1 mouse cellular context compared by ENCODE assay signal in the genomic region with DNA sequence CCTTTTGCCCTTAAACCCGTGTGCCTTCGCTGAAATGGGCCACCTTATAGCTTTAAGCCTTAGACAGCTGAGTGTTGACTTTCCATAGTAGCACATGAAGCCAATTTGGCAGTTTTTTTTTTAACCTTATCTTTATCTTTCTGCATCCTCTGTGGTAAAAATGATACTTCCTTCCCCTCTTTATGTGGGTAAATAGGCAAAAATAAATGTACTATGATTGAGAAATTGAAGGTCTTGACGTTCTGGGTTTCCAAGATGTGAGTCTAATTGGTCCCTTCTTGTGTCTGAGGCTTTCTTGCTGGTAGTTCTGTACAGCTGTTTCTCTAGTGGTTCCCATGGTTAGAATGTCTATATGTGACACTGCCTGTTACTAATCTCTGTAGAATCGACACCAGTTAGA.
TF ChIP-seq lines count a peak whose summit lies in the region.

No protein-coding gene starts in this region.

TF ChIP-seq in MEL, 35 proteins besides CTCF, POLR2A, EP300 and RAD21 (continued from another document):
- TF ChIP-seq GABPA (IDR thresholded peaks at IDR 0.05; ENCODE audit: low read depth, low read length) (no peak), GATA1 (IDR thresholded peaks at IDR 0.05; ENCODE audit: low read depth, low read length) (peak; percentile 93), RCOR1 (IDR thresholded peaks at IDR 0.05; ENCODE audit: low read depth, low read length) (peak; percentile 88), ZNF384 (IDR thresholded peaks at IDR 0.05; ENCODE audit: low read depth, low read length) (peak; percentile 96), MYB (IDR thresholded peaks at IDR 0.05; ENCODE audit: low read depth, low read length) (peak; percentile 69), CHD1 (IDR thresholded peaks at IDR 0.05; ENCODE audit: low read depth, low read length) (no peak), ZMIZ1 (IDR thresholded peaks at IDR 0.05; ENCODE audit: low read depth, low read length) (no peak), MAZ (IDR thresholded peaks at IDR 0.05; ENCODE audit: low read depth, low read length) (no peak), TAL1 (IDR thresholded peaks at IDR 0.05; ENCODE audit: low read length) (no peak), ELF1 (IDR thresholded peaks at IDR 0.05; ENCODE audit: low read depth, low read length) (no peak), E2F4 (IDR thresholded peaks at IDR 0.05; ENCODE audit: borderline replicate concordance, low read depth, low read length) (no peak), ZC3H11A (IDR thresholded peaks at IDR 0.05; ENCODE audit: low read depth, low read length) (no peak), TCF12 (IDR thresholded peaks at IDR 0.05; ENCODE audit: low read depth, low read length) (peak; percentile 70), CHD2 (IDR thresholded peaks at IDR 0.05; ENCODE audit: low read length) (no peak), USF2 (IDR thresholded peaks at IDR 0.05; ENCODE audit: borderline replicate concordance in 1 of 2, insufficient read depth in 1 of 2, low read depth in 1 of 2, low read length in 2 of 2) (no peak), SMC3 (IDR thresholded peaks at IDR 0.05; ENCODE audit: low read depth, low read length) (no peak), HCFC1 (IDR thresholded peaks at IDR 0.05; ENCODE audit: low read depth, low read length) (no peak), MEF2A (IDR thresholded peaks at IDR 0.05; ENCODE audit: extremely low read depth, insufficient replicate concordance, low read depth, low read length, poor library complexity, severe bottlenecking) (peak; percentile 46; the same call in 1 of the 2 replicates), MAX (IDR thresholded peaks at IDR 0.05; ENCODE audit: low read length) (peak; percentile 45; the same call in 1 of the 2 replicates), POLR2AphosphoS5 (IDR thresholded peaks at IDR 0.05; ENCODE audit: borderline replicate concordance, low read depth, low read length) (no peak), MXI1 (IDR thresholded peaks at IDR 0.05; ENCODE audit: low read depth, low read length) (no peak; the same call in 1 of the 2 replicates), SIN3A (IDR thresholded peaks at IDR 0.05; ENCODE audit: low read length) (peak; percentile 89), JUND (IDR thresholded peaks at IDR 0.05; ENCODE audit: low read depth, low read length) (no peak), BHLHE40 (IDR thresholded peaks at IDR 0.05; ENCODE audit: borderline replicate concordance, low read depth, low read length) (0 out of 2 replicates have a peak, but pooled peaks have one; percentile 35), ZKSCAN1 (IDR thresholded peaks at IDR 0.05; ENCODE audit: low read depth, low read length) (0 out of 2 replicates have a peak, but pooled peaks have one; percentile 34), POLR2AphosphoS2 (IDR thresholded peaks at IDR 0.05; ENCODE audit: low read length) (no peak), UBTF (IDR thresholded peaks at IDR 0.05; ENCODE audit: borderline replicate concordance, insufficient read depth, low read depth, low read length) (no peak), TBP (IDR thresholded peaks at IDR 0.05; ENCODE audit: low read depth, low read length) (no peak), USF1 (IDR thresholded peaks at IDR 0.05; ENCODE audit: low read depth, low read length) (no peak), KAT2A (conservative IDR thresholded peaks at IDR 0.05; ENCODE audit: low read depth, low read length) (no peak)
